ENCODE assay signal across 8 mouse cellular contexts in the genomic region with DNA sequence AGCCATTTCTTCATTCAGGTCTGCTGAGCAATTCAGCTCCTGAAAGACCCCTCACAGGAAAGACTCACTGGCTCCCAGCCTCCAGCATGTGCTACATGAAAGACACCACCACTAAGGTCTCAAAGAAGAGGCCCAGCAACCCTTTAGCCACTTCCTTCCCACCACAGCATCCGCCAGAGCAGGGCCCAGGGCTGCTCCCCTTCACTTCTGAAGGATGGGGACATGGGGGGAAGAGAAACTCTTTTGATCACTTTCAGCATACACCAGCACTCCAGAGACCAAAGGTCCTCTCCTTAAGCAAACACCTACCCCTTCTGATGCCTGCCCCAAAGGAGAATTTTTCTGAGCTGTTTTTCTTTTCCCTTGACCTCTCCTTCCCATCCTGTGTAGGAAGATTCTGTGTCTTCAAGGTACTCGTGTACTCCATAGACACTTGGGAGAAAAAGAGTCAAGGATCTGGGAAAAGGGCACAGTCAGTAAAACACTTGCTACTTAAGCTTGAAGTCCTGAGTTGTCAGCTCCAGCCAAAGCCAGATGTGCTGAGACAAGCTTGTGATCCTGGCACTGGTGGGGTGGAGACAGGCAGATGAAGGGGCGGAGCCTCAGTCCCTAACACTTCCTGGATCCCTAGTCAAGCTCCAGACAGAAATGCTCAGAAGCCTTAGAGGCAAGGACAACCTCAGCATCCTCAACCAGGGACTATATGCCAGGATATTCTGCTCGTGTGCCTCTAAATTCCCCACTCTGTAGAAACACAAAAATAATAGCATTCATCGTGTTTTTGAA. TPM values are rescaled to one million over a fixed set of nuclear protein-coding genes. Genes with fewer than 3 reads are reported as not detected.
DNase-seq lines count a peak whose midpoint lies in the region; ATAC-seq and TF ChIP-seq lines count a peak whose summit lies in the region.

No protein-coding gene starts in this region.

- H3K9ac ChIP-seq in lung, postnatal 0 days (replicated peaks; ENCODE audit: low read depth) = no peak overlapping the region

- no peaks in the 10 kb centered on the region for H3K36me3 ChIP-seq in lung, postnatal 0 days (ENCODE audit: insufficient read depth, low read length)
- no peaks in the 10 kb centered on the region for H3K36me3 ChIP-seq in thymus, adult 2 months (ENCODE audit: control insufficient read depth, insufficient read depth, low read length)

- no peak overlapping the region for H3K27ac ChIP-seq in lung, postnatal 0 days (ENCODE audit: low read length)
- no peak overlapping the region for H3K27ac ChIP-seq in thymus, adult 2 months (ENCODE audit: control insufficient read depth, insufficient read depth, low read length)

- TF ChIP-seq EP300 in lung, postnatal 0 days (IDR thresholded peaks at IDR 0.05) = no peak

- no peak for TF ChIP-seq POLR2A in thymus, adult 2 months (IDR thresholded peaks at IDR 0.05; ENCODE audit: control insufficient read depth, extremely low read depth, insufficient read depth, low read length, poor library complexity)

- no peaks in the 10 kb centered on the region for H3K4me1 ChIP-seq in lung, postnatal 0 days (ENCODE audit: insufficient read depth, low read depth, low read length)
- H3K4me1 ChIP-seq in thymus, adult 2 months (replicated peaks; ENCODE audit: control insufficient read depth, insufficient read depth, low read length) = peaks cover 16% of the 10 kb centered on the region

- no peak overlapping the region for H3K4me2 ChIP-seq in lung, postnatal 0 days (replicated peaks; ENCODE audit: low read depth, low read length)

- peak; percentile 32 for ATAC-seq in lung, postnatal 0 days
- no peak for ATAC-seq in frontal cortex, adult (ENCODE audit: low TSS enrichment)

- no peak for TF ChIP-seq CTCF in lung, postnatal 0 days (IDR thresholded peaks at IDR 0.05)
- TF ChIP-seq CTCF in thymus, adult 2 months (IDR thresholded peaks at IDR 0.05; ENCODE audit: borderline replicate concordance, control insufficient read depth, extremely low read depth, insufficient read depth, low read length, poor library complexity) = no peak

- WGBS in lung, postnatal 0 days = 33% methylated on average over 5 of the region's 5 CpGs
- 40% methylated on average over 5 of the region's 5 CpGs for WGBS in thymus, adult 2 months

- no peaks in the 10 kb centered on the region for H3K9me3 ChIP-seq in lung, postnatal 0 days (ENCODE audit: low read length)

- DNase-seq in urinary bladder, postnatal 14 days (ENCODE audit: low spot score) = peak; percentile 9
- no peak for DNase-seq in urinary bladder, postnatal 10 days (ENCODE audit: low spot score)
- DNase-seq in forelimb bud, embryonic 11.5 days (ENCODE audit: low read depth, low spot score) = peak; percentile 43
- DNase-seq in lung, postnatal 0 days (ENCODE audit: low spot score) = peak; percentile 63
- DNase-seq in thymus, adult 2 months = peak; percentile 47
- no peak for DNase-seq in left cerebral cortex, adult 8-10 months (ENCODE audit: low spot score in 2 of 2)
- DNase-seq in gastrocnemius, postnatal 25 days = no peak

- no peaks in the 10 kb centered on the region for H3K27me3 ChIP-seq in lung, postnatal 0 days (replicated peaks; ENCODE audit: insufficient read depth, low read length)
- H3K27me3 ChIP-seq in thymus, adult 2 months (ENCODE audit: control insufficient read depth, insufficient read depth, low read length) = no peaks in the 10 kb centered on the region

- H3K4me3 ChIP-seq in lung, postnatal 0 days (ENCODE audit: low read depth, low read length) = no peak overlapping the region
- H3K4me3 ChIP-seq in thymus, adult 2 months (ENCODE audit: control insufficient read depth, insufficient read depth, low read length) = no peak overlapping the region

RNA-seq across cellular contexts. Expression of gene Tmem163, which starts 53.6 kb away (rescaled TPM):
- polyA plus RNA-seq in lung, postnatal 0 days (2015; fragmentation: Nextera tagmentation; extraction: Ambion mirVana) = 19.6 and 20.0 TPM in 2 replicates
- polyA plus RNA-seq in thymus, adult 2 months (2012; rRNA removed) = 1.5 and 1.8 TPM in 2 replicates
- 10 to 100 TPM; 18.8 to 20.4 (median 19.4) TPM for total RNA-seq in left cerebral cortex, adult 8-10 months (2022)
- not detected for total RNA-seq in gastrocnemius, postnatal 25 days (2021)

Comparison
In these comparisons a context has a peak if more than half of its experiments do, and no peak if none do; other contexts are left out.
1. DNase-seq: peak in urinary bladder, postnatal 14 days (single experiment), forelimb bud, embryonic 11.5 days (single experiment), lung, postnatal 0 days (single experiment) and thymus, adult 2 months (single experiment); none in urinary bladder, postnatal 10 days (single experiment), left cerebral cortex, adult 8-10 months (0 of 2) and gastrocnemius, postnatal 25 days (single experiment).
2. RNA of gene Tmem163, which starts 53.6 kb away (total RNA-seq): 18.8 to 20.4 TPM in left cerebral cortex, adult 8-10 months; not detected in gastrocnemius, postnatal 25 days; every median in the first group is over 10 times any median in the second.